Mouse (Mus musculus) neural tube, embryonic 13.5 days (tissue): ENCODE results near the gene Mlst8. TPM values are rescaled to one million over a fixed set of nuclear protein-coding genes. Genes with fewer than 3 reads are reported as not detected.
A peak's percentile ranks its signal among the peaks of the same experiment; 100 is the strongest.

ENCODE experiments used
- ATAC-seq: fragments of 200-750 bp; cut with Nextera tagmentation; 2 replicates; pipeline ENCODE4 v1.8.0; 2017; ENCODE audit warnings: low read depth, mild to moderate bottlenecking, moderate TSS enrichment, moderate library complexity
- H3K27ac ChIP-seq: fragments of 300-500 bp; sonication (generic); replicated peaks from 2 replicates; pipeline ENCODE4 v1.5.1; 2015; ENCODE audit warnings: moderate library complexity, mild to moderate bottlenecking, inconsistent platforms
- H3K27me3 ChIP-seq: fragments of 300-500 bp; sonication (generic); 2 replicates; pipeline ENCODE4 v1.6.1; 2015; ENCODE audit warnings: mild to moderate bottlenecking, inconsistent platforms
- H3K36me3 ChIP-seq: fragments of 300-500 bp; sonication (generic); 2 replicates; pipeline ENCODE4 v1.6.1; 2015; ENCODE audit warnings: mild to moderate bottlenecking, inconsistent platforms
- H3K4me1 ChIP-seq: fragments of 300-500 bp; sonication (generic); replicated peaks from 2 replicates; pipeline ENCODE4 v1.6.1; 2015; ENCODE audit warnings: inconsistent platforms
- H3K4me2 ChIP-seq: fragments of 300-500 bp; sonication (generic); 2 replicates; pipeline ENCODE4 v1.6.1; 2015; ENCODE audit warnings: inconsistent platforms, mild to moderate bottlenecking, moderate library complexity
- H3K4me3 ChIP-seq: fragments of 300-500 bp; sonication (generic); 2 replicates; pipeline ENCODE4 v1.5.1; 2015; ENCODE audit warnings: mild to moderate bottlenecking, inconsistent platforms
- H3K9ac ChIP-seq: fragments of 300-500 bp; sonication (generic); 2 replicates; pipeline ENCODE4 v1.6.1; 2015; ENCODE audit warnings: moderate library complexity, mild to moderate bottlenecking, inconsistent platforms
- H3K9me3 ChIP-seq: fragments of 300-500 bp; sonication (generic); 2 replicates; pipeline ENCODE4 v1.6.1; 2016; ENCODE audit warnings: inconsistent platforms
- WGBS: fragments of 180-500 bp; shearing (Covaris S2); methylation state at CpG from one replicate; pipeline ENCODE4 v1.1.7; 2015; 5-methylcytosine and 5-hydroxymethylcytosine counted together
- polyA plus RNA-seq: library from polyadenylated mRNA; unstranded; fragments of >200 nt; fragmentation: Nextera tagmentation; extraction: Ambion mirVana; gene quantifications from 2 replicates; pipeline ENCODE4 v1.2.1, GENCODE M21; 2015

Mlst8 gene
- polyA plus RNA-seq, 1 experiment from 2014 or later: 35.7 TPM

GRCm38 (mm10) chr17:24485090-24485860 is 6.4 kb upstream of the Mlst8 start:
- ATAC-seq: no peak
- 42% methylated on average over 11 of the region's 11 CpGs for WGBS

GRCm38 (mm10) chr17:24483495-24483894 is 4.6 kb upstream of the Mlst8 start:
- Histone ChIP-seq H3K9me3 (no peaks in the 10 kb centered on the region), H3K9ac (no peak overlapping the region), H3K4me1 (peaks cover 27% of the 10 kb centered on the region), H3K4me2 (no peak overlapping the region), H3K36me3 (no peaks in the 10 kb centered on the region), H3K27me3 (no peaks in the 10 kb centered on the region), H3K4me3 (no peak overlapping the region), H3K27ac (no peak overlapping the region)
- ATAC-seq: no peak
- WGBS: 65% methylated on average over 3 of the region's 3 CpGs

More at GRCm38 (mm10) chr17:24485090-24485860, 6.4 kb upstream of the Mlst8 start:
- peak overlapping the region; percentile 21 for H3K4me2 ChIP-seq
- no peaks in the 10 kb centered on the region for H3K36me3 ChIP-seq
- peak overlapping the region; percentile 52 for H3K27ac ChIP-seq
- H3K4me1 ChIP-seq: peaks cover 33% of the 10 kb centered on the region
- H3K9me3 ChIP-seq: no peaks in the 10 kb centered on the region
- no peaks in the 10 kb centered on the region for H3K27me3 ChIP-seq
- peak overlapping the region; percentile 51 for H3K9ac ChIP-seq
- H3K4me3 ChIP-seq: no peak overlapping the region

- Histone ChIP-seq H3K27ac (no peak overlapping the region), H3K36me3 (peaks cover 13% of the 10 kb centered on the region), H3K4me2 (no peak overlapping the region), H3K9ac (no peak overlapping the region), H3K4me3 (no peak overlapping the region), H3K27me3 (no peaks in the 10 kb centered on the region), H3K4me1 (peaks cover 30% of the 10 kb centered on the region), H3K9me3 (no peaks in the 10 kb centered on the region)
- 96% methylated on average over 20 of the region's 20 CpGs for WGBS
- ATAC-seq: no peak
Observed at GRCm38 (mm10) chr17:24481027-24481815, 2.3 kb upstream of the Mlst8 start.

- H3K27ac ChIP-seq: no peak overlapping the region
- WGBS: 52% methylated on average over 3 of the region's 3 CpGs
- H3K36me3 ChIP-seq: peaks cover 22% of the 10 kb centered on the region
- H3K4me1 ChIP-seq: peaks cover 24% of the 10 kb centered on the region
- H3K27me3 ChIP-seq: no peaks in the 10 kb centered on the region
- H3K4me2 ChIP-seq: no peak overlapping the region
- ATAC-seq: no peak
- H3K4me3 ChIP-seq: no peak overlapping the region
- no peak overlapping the region for H3K9ac ChIP-seq
- H3K9me3 ChIP-seq: no peaks in the 10 kb centered on the region
Observed at GRCm38 (mm10) chr17:24480201-24480826, 1.4 kb upstream of the Mlst8 start.

GRCm38 (mm10) chr17:24479431-24479830 is 553 bp upstream of the Mlst8 start:
- no peaks in the 10 kb centered on the region for H3K9me3 ChIP-seq
- no peak for ATAC-seq
- H3K4me1 ChIP-seq: peaks cover 29% of the 10 kb centered on the region
- peaks cover 31% of the 10 kb centered on the region for H3K36me3 ChIP-seq
- no peaks in the 10 kb centered on the region for H3K27me3 ChIP-seq
- WGBS: 25% methylated on average over 1 of the region's 1 CpGs
- H3K27ac ChIP-seq: no peak overlapping the region
- H3K9ac ChIP-seq: no peak overlapping the region
- peak overlapping the region; percentile 64 for H3K4me2 ChIP-seq
- peak overlapping the region; percentile 71 for H3K4me3 ChIP-seq

GRCm38 (mm10) chr17:24477985-24478600 is 785 bp downstream of the Mlst8 start:
- Histone ChIP-seq H3K4me1 (peaks cover 42% of the 10 kb centered on the region), H3K4me3 (peak overlapping the region; percentile 71), H3K36me3 (peaks cover 43% of the 10 kb centered on the region), H3K9ac (peak overlapping the region; percentile 83), H3K9me3 (no peaks in the 10 kb centered on the region), H3K4me2 (peak overlapping the region; percentile 64), H3K27me3 (no peaks in the 10 kb centered on the region), H3K27ac (peak overlapping the region; percentile 98; the same call in 1 of the 2 replicates)
- ATAC-seq: peak; percentile 23; the same call in 1 of the 2 replicates
- WGBS: 55% methylated on average over 11 of the region's 11 CpGs

GRCm38 (mm10) chr17:24477053-24477984 is 1.6 kb downstream of the Mlst8 start:
- Histone ChIP-seq H3K27me3 (no peaks in the 10 kb centered on the region), H3K4me3 (peak overlapping the region; percentile 71), H3K4me1 (peaks cover 50% of the 10 kb centered on the region), H3K9me3 (no peaks in the 10 kb centered on the region), H3K4me2 (peak overlapping the region; percentile 64; the same call in 1 of the 2 replicates), H3K36me3 (peaks cover 47% of the 10 kb centered on the region), H3K9ac (peak overlapping the region; percentile 83), H3K27ac (no peak overlapping the region)
- 94% methylated on average over 20 of the region's 20 CpGs for WGBS
- no peak for ATAC-seq

- H3K4me1 ChIP-seq: peaks cover 61% of the 10 kb centered on the region
- no peaks in the 10 kb centered on the region for H3K9me3 ChIP-seq
- no peak overlapping the region for H3K4me3 ChIP-seq
- H3K27ac ChIP-seq: no peak overlapping the region
- peaks cover 47% of the 10 kb centered on the region for H3K36me3 ChIP-seq
- ATAC-seq: no peak
- no peaks in the 10 kb centered on the region for H3K27me3 ChIP-seq
- WGBS: 94% methylated on average over 10 of the region's 10 CpGs
- H3K4me2 ChIP-seq: no peak overlapping the region
- no peak overlapping the region for H3K9ac ChIP-seq
Observed at GRCm38 (mm10) chr17:24476022-24476776, 2.7 kb downstream of the Mlst8 start.

GRCm38 (mm10) chr17:24475586-24475985 is 3.3 kb downstream of the Mlst8 start:
- ATAC-seq: no peak
- Histone ChIP-seq H3K9ac (no peak overlapping the region), H3K4me3 (no peak overlapping the region), H3K27ac (no peak overlapping the region), H3K27me3 (no peaks in the 10 kb centered on the region), H3K4me2 (no peak overlapping the region), H3K36me3 (peaks cover 47% of the 10 kb centered on the region), H3K4me1 (peaks cover 67% of the 10 kb centered on the region), H3K9me3 (no peaks in the 10 kb centered on the region)
- WGBS: 96% methylated on average over 6 of the region's 6 CpGs

GRCm38 (mm10) chr17:24474557-24474956 is 4.3 kb downstream of the Mlst8 start:
- 76% methylated on average over 5 of the region's 5 CpGs for WGBS
- H3K27ac ChIP-seq: 0 out of 2 replicates have a peak overlapping the region, but pooled peaks have one; percentile 28
- H3K4me1 ChIP-seq: peaks cover 60% of the 10 kb centered on the region
- H3K9me3 ChIP-seq: no peaks in the 10 kb centered on the region
- no peak for ATAC-seq
- H3K4me2 ChIP-seq: no peak overlapping the region
- H3K4me3 ChIP-seq: no peak overlapping the region
- no peak overlapping the region for H3K9ac ChIP-seq
- no peaks in the 10 kb centered on the region for H3K27me3 ChIP-seq
- H3K36me3 ChIP-seq: peaks cover 47% of the 10 kb centered on the region
